Mouse (Mus musculus): Measurements from ENCODE around the gene Tmem91.
A peak's percentile ranks its signal among the peaks of the same experiment; 100 is the strongest.

The Tmem91 gene

GRCm38 (mm10) chr7:25694104-25694503, 19.1 kb upstream of the Tmem91 start:
- DNase-seq: no peak

GRCm38 (mm10) chr7:25690051-25690450, 15.1 kb upstream of the Tmem91 start:
- peak; percentile 13 for DNase-seq

- no peak for DNase-seq
Observed at GRCm38 (mm10) chr7:25689603-25690021, 14.6 kb upstream of the Tmem91 start.

- DNase-seq: peak; percentile 66
Observed at GRCm38 (mm10) chr7:25688810-25689586, 14.0 kb upstream of the Tmem91 start.

- DNase-seq: peak; percentile 60
Observed at GRCm38 (mm10) chr7:25687811-25688401, 12.9 kb upstream of the Tmem91 start.

- peak; percentile 68 for DNase-seq
Observed at GRCm38 (mm10) chr7:25686680-25687531, 11.9 kb upstream of the Tmem91 start, which contains the start of gene Tgfb1. Gene Tgfb1, plus strand, starts transcription at chr7:25687002.

- no peak for DNase-seq
Observed at GRCm38 (mm10) chr7:25685926-25686470, 11.0 kb upstream of the Tmem91 start.

- no peak for DNase-seq
Observed at GRCm38 (mm10) chr7:25684659-25685058, 9.7 kb upstream of the Tmem91 start.

GRCm38 (mm10) chr7:25683474-25684180, 8.7 kb upstream of the Tmem91 start:
- no peak for DNase-seq

GRCm38 (mm10) chr7:25681341-25682231, 6.6 kb upstream of the Tmem91 start:
- DNase-seq: peak; percentile 5

- DNase-seq: peak; percentile 97
Observed at GRCm38 (mm10) chr7:25680514-25681258, 5.7 kb upstream of the Tmem91 start, which contains the start of gene B9d2. Gene B9d2, plus strand, starts transcription at chr7:25680780.

GRCm38 (mm10) chr7:25679971-25680370, 5.0 kb upstream of the Tmem91 start:
- peak; percentile 12 for DNase-seq

- DNase-seq: no peak
Observed at GRCm38 (mm10) chr7:25677013-25677412, 2.0 kb upstream of the Tmem91 start.

- DNase-seq: peak; percentile 89
Observed at GRCm38 (mm10) chr7:25676085-25676781, 1.3 kb upstream of the Tmem91 start.

GRCm38 (mm10) chr7:25675405-25675804, 439 bp upstream of the Tmem91 start:
- DNase-seq: no peak

- no peak for DNase-seq
Observed at GRCm38 (mm10) chr7:25674297-25674696, 669 bp downstream of the Tmem91 start.

GRCm38 (mm10) chr7:25672442-25672841, 2.5 kb downstream of the Tmem91 start:
- no peak for DNase-seq

- no peak for DNase-seq
Observed at GRCm38 (mm10) chr7:25671686-25672085, 3.3 kb downstream of the Tmem91 start.

- DNase-seq: no peak
Observed at GRCm38 (mm10) chr7:25670096-25670495, 4.9 kb downstream of the Tmem91 start.

- no peak for DNase-seq
Observed at GRCm38 (mm10) chr7:25669631-25670030, 5.3 kb downstream of the Tmem91 start.
